Mouse (Mus musculus) hindbrain, postnatal 0 days (tissue): Measurements from ENCODE around the gene Mapk6. TPM values are rescaled to one million over a fixed set of nuclear protein-coding genes. Genes with fewer than 3 reads are reported as not detected.

ENCODE experiments used
- ATAC-seq: fragments of 200-750 bp; cut with Nextera tagmentation; 2 replicates; pipeline ENCODE4 v1.8.0; 2017; ENCODE audit warnings: mild to moderate bottlenecking, moderate TSS enrichment, moderate library complexity
- DNase-seq: peaks from one replicate; pipeline ENCODE4 v3.0.0-alpha.2; 2015; ENCODE audit warnings: low spot score
- H3K27ac ChIP-seq: fragments of 300-500 bp; sonication (generic); 2 replicates; pipeline ENCODE4 v1.5.1; 2014; ENCODE audit warnings: mild to moderate bottlenecking
- H3K27me3 ChIP-seq: fragments of 300-500 bp; sonication (generic); 2 replicates; pipeline ENCODE4 v1.6.1; 2014; ENCODE audit warnings: low read length, mixed read lengths; ENCODE audit not compliant: insufficient read depth
- H3K36me3 ChIP-seq: fragments of 300-500 bp; sonication (generic); 2 replicates; pipeline ENCODE4 v1.6.1; 2014; ENCODE audit warnings: low read length, mixed read lengths; ENCODE audit not compliant: insufficient read depth
- H3K4me1 ChIP-seq: fragments of 300-500 bp; sonication (generic); 2 replicates; pipeline ENCODE4 v1.6.1; 2014; ENCODE audit warnings: antibody characterized with exemption, low read length, mixed read lengths; ENCODE audit not compliant: insufficient read depth
- H3K4me2 ChIP-seq: fragments of 300-500 bp; sonication (generic); 2 replicates; pipeline ENCODE4 v1.6.1; 2014; ENCODE audit warnings: low read depth, mild to moderate bottlenecking, low read length, moderate library complexity, mixed read lengths
- H3K4me3 ChIP-seq: fragments of 300-500 bp; sonication (generic); 2 replicates; pipeline ENCODE4 v1.5.1; 2014; ENCODE audit warnings: low read length
- H3K9ac ChIP-seq: fragments of 300-500 bp; sonication (generic); replicated peaks from 2 replicates; pipeline ENCODE4 v1.6.1; 2014; ENCODE audit warnings: mild to moderate bottlenecking, low read length, moderate library complexity, mixed read lengths
- H3K9me3 ChIP-seq: fragments of 300-500 bp; sonication (generic); 2 replicates; pipeline ENCODE4 v1.6.1; 2016; ENCODE audit warnings: low read length, mixed read lengths
- CTCF ChIP-seq: IDR thresholded peaks from 2 replicates; pipeline ENCODE4 v1.5.1; 2016; ENCODE audit warnings: antibody characterized with exemption, control low read depth, low read depth
- WGBS: fragments of 180-500 bp; shearing (Covaris S2); extraction: QIAGEN DNeasy Blood & Tissue Kit; methylation state at CpG from one replicate; pipeline ENCODE4 v1.1.7; 2014; 5-methylcytosine and 5-hydroxymethylcytosine counted together
- polyA plus RNA-seq: library from polyadenylated mRNA; unstranded; fragments of >200 nt; fragmentation: Nextera tagmentation; extraction: Ambion mirVana; gene quantifications from 2 replicates; pipeline ENCODE4 v1.2.1, GENCODE M21; 2015
- total RNA-seq: library from RNA; depleted of rRNA; stranded (reverse); fragments of >200 nt; gene quantifications from 2 replicates; pipeline ENCODE4 v1.2.3, GENCODE M21; 2014

Mapk6 gene
- total and polyA plus RNA-seq, 2 experiments from 2014 or later, result 109 to 149 TPM

GRCm38 (mm10) chr9:75425796-75426391, 16.1 kb upstream of the Mapk6 start:
- H3K4me3 ChIP-seq, result no peak overlapping the region
- H3K27me3 ChIP-seq, result no peaks in the 10 kb centered on the region
- no peak overlapping the region for H3K9ac ChIP-seq
- WGBS, result 81% methylated on average over 7 of the region's 7 CpGs
- H3K27ac ChIP-seq, result no peak overlapping the region
- H3K4me1 ChIP-seq, result no peaks in the 10 kb centered on the region
- no peak for TF ChIP-seq CTCF
- no peak overlapping the region for H3K4me2 ChIP-seq
- ATAC-seq (no peak), DNase-seq (no peak)
- no peaks in the 10 kb centered on the region for H3K9me3 ChIP-seq
- no peaks in the 10 kb centered on the region for H3K36me3 ChIP-seq

- 50% methylated on average over 6 of the region's 6 CpGs for WGBS
- no peak overlapping the region for H3K4me2 ChIP-seq
- no peak for ATAC-seq
- no peaks in the 10 kb centered on the region for H3K9me3 ChIP-seq
- H3K9ac ChIP-seq, result no peak overlapping the region
- H3K36me3 ChIP-seq, result no peaks in the 10 kb centered on the region
- no peak overlapping the region for H3K4me3 ChIP-seq
- H3K27me3 ChIP-seq, result no peaks in the 10 kb centered on the region
- no peak for TF ChIP-seq CTCF
- no peak overlapping the region for H3K27ac ChIP-seq
- no peaks in the 10 kb centered on the region for H3K4me1 ChIP-seq
- DNase-seq, result no peak
Observed at GRCm38 (mm10) chr9:75424358-75425150, 14.7 kb upstream of the Mapk6 start.

DNA sequence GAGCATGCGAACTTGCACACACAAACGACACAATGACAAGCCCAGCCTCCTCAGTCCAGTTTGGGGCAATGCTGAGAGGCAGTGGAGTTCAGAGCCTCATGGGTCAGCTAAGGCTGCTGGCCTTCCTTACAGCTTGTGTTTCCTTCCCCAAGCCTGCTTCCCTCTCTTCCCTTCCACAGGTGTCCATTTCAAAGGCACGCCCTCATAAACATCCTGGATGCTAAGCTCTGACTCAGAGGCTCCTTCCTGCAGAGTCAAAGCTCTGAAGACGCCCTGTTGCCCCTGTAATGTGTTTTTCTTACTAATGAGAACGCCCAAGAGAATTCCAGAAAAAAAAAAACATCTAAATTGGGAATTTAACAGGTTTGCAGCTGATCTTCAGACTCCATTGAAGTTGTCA, 13.9 kb upstream of the Mapk6 start:
- H3K27me3 ChIP-seq, result no peaks in the 10 kb centered on the region
- no peak overlapping the region for H3K4me2 ChIP-seq
- ATAC-seq, result no peak
- 71% methylated on average over 5 of the region's 5 CpGs for WGBS
- no peak for DNase-seq
- no peaks in the 10 kb centered on the region for H3K9me3 ChIP-seq
- H3K4me1 ChIP-seq, result no peaks in the 10 kb centered on the region
- no peak overlapping the region for H3K9ac ChIP-seq
- no peak overlapping the region for H3K4me3 ChIP-seq
- H3K27ac ChIP-seq, result no peak overlapping the region
- TF ChIP-seq CTCF, result no peak
- H3K36me3 ChIP-seq, result no peaks in the 10 kb centered on the region

DNA sequence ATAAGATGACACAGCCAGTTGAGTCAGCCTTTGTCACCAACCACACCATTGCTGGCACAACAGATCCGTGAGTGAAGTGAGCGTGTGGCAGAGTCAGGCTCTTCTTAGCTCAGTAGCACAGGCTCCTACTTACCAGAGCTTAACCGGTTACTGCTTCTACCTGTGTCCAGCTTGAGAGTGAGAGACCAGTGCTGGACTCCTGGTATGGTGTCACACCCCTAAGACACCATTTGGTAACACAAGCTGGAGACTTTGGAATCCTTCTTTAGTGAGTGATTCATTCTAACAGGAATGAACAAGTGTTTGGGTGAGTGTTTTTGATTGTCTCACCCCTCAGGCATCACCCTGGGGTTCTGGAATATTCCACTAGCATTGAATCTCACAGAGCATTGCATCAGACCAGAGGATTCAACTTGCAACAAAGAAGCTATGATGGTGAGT, 12.5 kb upstream of the Mapk6 start:
- DNase-seq (no peak), ATAC-seq (no peak)
- H3K9ac ChIP-seq, result no peak overlapping the region
- no peaks in the 10 kb centered on the region for H3K36me3 ChIP-seq
- no peak overlapping the region for H3K4me3 ChIP-seq
- no peak for TF ChIP-seq CTCF
- no peaks in the 10 kb centered on the region for H3K27me3 ChIP-seq
- WGBS, result 92% methylated on average over 3 of the region's 3 CpGs
- H3K4me1 ChIP-seq, result no peaks in the 10 kb centered on the region
- no peak overlapping the region for H3K27ac ChIP-seq
- no peaks in the 10 kb centered on the region for H3K9me3 ChIP-seq
- no peak overlapping the region for H3K4me2 ChIP-seq

GRCm38 (mm10) chr9:75414204-75414603, 4.4 kb upstream of the Mapk6 start:
- Histone ChIP-seq H3K27ac (no peak overlapping the region), H3K27me3 (no peaks in the 10 kb centered on the region), H3K9ac (no peak overlapping the region), H3K4me2 (no peak overlapping the region), H3K9me3 (no peaks in the 10 kb centered on the region), H3K4me3 (no peak overlapping the region), H3K4me1 (no peaks in the 10 kb centered on the region), H3K36me3 (no peaks in the 10 kb centered on the region)
- ATAC-seq (no peak), DNase-seq (no peak)
- WGBS, result 50% methylated on average over 5 of the region's 5 CpGs
- no peak for TF ChIP-seq CTCF

GRCm38 (mm10) chr9:75413206-75413605, 3.4 kb upstream of the Mapk6 start:
- no peaks in the 10 kb centered on the region for H3K27me3 ChIP-seq
- ATAC-seq (no peak), DNase-seq (no peak)
- H3K9ac ChIP-seq, result no peak overlapping the region
- 72% methylated on average over 5 of the region's 5 CpGs for WGBS
- no peaks in the 10 kb centered on the region for H3K4me1 ChIP-seq
- no peaks in the 10 kb centered on the region for H3K36me3 ChIP-seq
- TF ChIP-seq CTCF, result no peak
- no peak overlapping the region for H3K27ac ChIP-seq
- H3K4me2 ChIP-seq, result no peak overlapping the region
- H3K4me3 ChIP-seq, result no peak overlapping the region
- H3K9me3 ChIP-seq, result no peaks in the 10 kb centered on the region

DNA sequence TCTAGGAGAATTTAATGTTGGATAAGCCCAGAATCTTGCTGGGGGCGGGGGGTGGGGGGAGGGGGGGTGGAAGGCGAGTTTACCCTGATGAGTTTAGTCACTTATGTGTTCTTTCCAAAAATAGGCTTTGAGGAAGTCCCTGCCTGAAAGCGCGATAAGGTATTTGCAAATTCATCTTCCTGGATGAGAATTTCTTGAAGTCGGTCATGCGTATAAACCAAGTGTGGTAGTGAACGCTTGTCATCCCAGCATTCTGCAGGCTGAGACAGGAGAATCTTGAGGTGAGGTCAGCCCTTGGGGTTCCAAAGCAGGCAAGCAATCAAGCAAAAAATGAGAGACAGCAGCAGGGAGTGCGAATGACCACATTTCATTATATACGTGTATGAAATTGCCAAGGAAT, 1.8 kb upstream of the Mapk6 start:
- H3K9ac ChIP-seq, result no peak overlapping the region
- H3K4me3 ChIP-seq, result no peak overlapping the region
- H3K36me3 ChIP-seq, result no peaks in the 10 kb centered on the region
- 0 out of 2 replicates have a peak, but pooled peaks cover 10% of the 10 kb centered on the region for H3K4me1 ChIP-seq
- no peak overlapping the region for H3K4me2 ChIP-seq
- no peak for TF ChIP-seq CTCF
- H3K27ac ChIP-seq, result no peak overlapping the region
- no peak for DNase-seq
- no peak for ATAC-seq
- no peaks in the 10 kb centered on the region for H3K9me3 ChIP-seq
- WGBS, result 83% methylated on average over 9 of the region's 9 CpGs
- H3K27me3 ChIP-seq, result no peaks in the 10 kb centered on the region
